Mouse (Mus musculus) G1E (cell line): ENCODE results near the gene Jph2.
A peak's percentile ranks its signal among the peaks of the same experiment; 100 is the strongest.

Experiments used
- CTCF ChIP-seq: IDR thresholded peaks from 2 replicates; pipeline ENCODE4 v1.5.1; 2012; ENCODE audit warnings: low read depth, low read length, inconsistent platforms, mixed read lengths
- GATA1 ChIP-seq: IDR thresholded peaks from 2 replicates; pipeline ENCODE4 v1.6.1; 2012; ENCODE audit warnings: borderline replicate concordance, low read length, inconsistent platforms, mixed read lengths
- GATA2 ChIP-seq: IDR thresholded peaks from 2 replicates; pipeline ENCODE4 v1.6.1; 2012; ENCODE audit warnings: low read depth, low read length, inconsistent platforms, borderline replicate concordance
- POLR2AphosphoS5 ChIP-seq: IDR thresholded peaks from 2 replicates; pipeline ENCODE4 v1.6.1; 2012; ENCODE audit warnings: low read depth, low read length, inconsistent platforms; ENCODE audit not compliant: insufficient replicate concordance
- TAL1 ChIP-seq: conservative IDR thresholded peaks from 2 replicates; pipeline ENCODE4 v1.6.1; 2012; ENCODE audit warnings: low read depth, low read length, inconsistent platforms, mixed read lengths

- TF ChIP-seq CTCF: peak; percentile 80; the same call in 1 of the 2 replicates
- TF ChIP-seq TAL1: no peak
- TF ChIP-seq GATA1: no peak
- no peak for TF ChIP-seq GATA2
- no peak for TF ChIP-seq POLR2AphosphoS5
Measured at GRCm38 (mm10) chr2:163340263-163340662, 57.5 kb downstream of the Jph2 start.
